Mouse (Mus musculus): ENCODE results near the gene Psmb4. TPM values are rescaled to one million over a fixed set of nuclear protein-coding genes. Genes with fewer than 3 reads are reported as not detected.

Gene Psmb4
- polyA plus RNA-seq, 1 experiment from 2014 or later, result 391 TPM

DNA sequence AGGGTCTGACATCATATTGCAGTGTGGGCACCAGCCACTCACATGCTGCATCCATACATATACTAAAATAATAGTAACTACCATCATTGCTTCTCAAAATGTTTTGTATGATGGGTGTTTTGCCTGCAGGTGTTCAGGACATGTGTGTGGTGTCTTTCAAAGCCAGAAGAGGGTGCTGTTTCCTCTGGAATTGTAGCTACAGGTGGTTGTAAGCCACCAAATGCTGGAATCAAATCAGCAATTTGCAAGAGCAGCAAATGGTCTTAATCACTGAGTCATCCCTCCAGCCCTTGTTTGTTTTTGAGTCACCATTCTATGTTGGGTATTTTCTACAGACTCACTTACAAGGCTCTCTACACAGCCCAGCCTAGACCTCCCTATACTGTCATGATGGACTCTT lies 1.8 kb upstream of the Psmb4 start:
- ATAC-seq, result no peak
- no peak overlapping the region for H3K9ac ChIP-seq (replicated peaks)
- H3K4me2 ChIP-seq (replicated peaks), result no peak overlapping the region
- no peak overlapping the region for H3K27ac ChIP-seq
- no peak overlapping the region for H3K4me3 ChIP-seq (replicated peaks)
- H3K9me3 ChIP-seq, result no peaks in the 10 kb centered on the region
- H3K4me1 ChIP-seq (replicated peaks), result peaks cover 26% of the 10 kb centered on the region
- H3K36me3 ChIP-seq, result peaks cover 17% of the 10 kb centered on the region
- H3K27me3 ChIP-seq, result peaks cover 3% of the 10 kb centered on the region; the same call in 1 of the 2 replicates

DNA sequence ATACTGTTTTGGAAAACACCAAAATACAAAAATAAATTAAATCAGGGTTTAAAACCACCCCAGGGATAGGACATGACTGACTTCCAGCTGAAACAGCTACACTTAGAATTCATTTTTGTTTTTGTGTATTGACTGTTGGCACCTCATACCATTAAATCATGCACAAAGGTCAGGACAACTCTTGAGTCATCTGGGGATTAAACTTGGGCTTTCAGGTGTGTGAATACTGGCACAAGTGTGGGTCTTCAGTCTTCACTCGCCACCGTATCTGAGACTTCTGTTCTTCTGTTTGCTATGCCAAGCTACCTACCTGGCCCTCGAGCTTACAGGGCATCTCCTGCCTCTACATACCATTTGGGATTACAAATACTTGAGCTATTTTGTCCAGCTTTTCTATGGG lies 4.2 kb downstream of the Psmb4 start:
- H3K9ac ChIP-seq (replicated peaks), result no peak overlapping the region
- H3K9me3 ChIP-seq, result no peaks in the 10 kb centered on the region
- H3K4me2 ChIP-seq (replicated peaks), result no peak overlapping the region
- 89% methylated on average over 3 of the region's 3 CpGs for WGBS
- ATAC-seq, result no peak
- no peak overlapping the region for H3K27ac ChIP-seq
- no peaks in the 10 kb centered on the region for H3K27me3 ChIP-seq
- peaks cover 26% of the 10 kb centered on the region for H3K4me1 ChIP-seq (replicated peaks)
- no peak overlapping the region for H3K4me3 ChIP-seq (replicated peaks)
- peaks cover 75% of the 10 kb centered on the region for H3K36me3 ChIP-seq

DNA sequence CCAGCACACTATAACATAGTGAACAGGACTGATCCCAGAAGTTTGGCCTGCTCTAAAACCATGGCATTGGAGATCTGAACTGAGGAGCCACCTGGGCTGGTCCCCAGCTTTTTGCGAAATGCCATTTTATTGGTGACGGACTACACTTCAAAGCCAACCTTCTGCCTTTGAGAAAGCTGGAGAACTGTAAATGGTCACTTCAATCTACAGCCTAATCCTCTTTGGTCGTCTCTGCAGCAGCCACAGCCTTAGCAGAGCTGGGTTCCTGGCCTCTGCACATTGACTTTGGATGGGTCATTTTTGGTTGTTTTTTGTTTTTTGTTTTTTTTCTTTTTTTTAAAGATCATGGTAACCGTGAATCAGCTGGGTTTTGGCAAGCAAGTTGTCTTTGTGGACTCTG lies 4.9 kb downstream of the Psmb4 start:
- peaks cover 83% of the 10 kb centered on the region for H3K36me3 ChIP-seq
- 76% methylated on average over 4 of the region's 4 CpGs for WGBS
- no peak overlapping the region for H3K9ac ChIP-seq (replicated peaks)

DNA sequence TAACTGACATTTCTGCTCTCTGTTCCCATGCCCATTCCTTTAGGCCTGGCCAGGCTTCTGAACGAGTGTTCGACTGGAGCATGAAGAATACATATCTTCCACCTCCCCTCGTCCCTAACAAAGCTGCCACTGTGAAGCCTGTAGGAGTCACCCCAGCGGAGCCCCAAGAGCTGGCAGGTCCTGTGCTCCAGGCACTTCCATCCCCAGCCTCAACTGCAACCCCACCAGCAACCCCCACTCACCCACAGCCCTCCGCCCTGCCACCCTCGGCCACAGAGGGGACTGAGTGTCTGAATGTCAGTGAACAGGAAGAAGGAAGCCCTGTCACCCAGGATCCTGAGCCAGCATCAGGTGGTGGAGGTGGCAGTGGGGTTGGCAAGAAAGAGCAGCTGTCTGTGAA lies 8.1 kb downstream of the Psmb4 start:
- Histone ChIP-seq H3K4me3 (replicated peaks) (no peak overlapping the region), H3K9ac (replicated peaks) (no peak overlapping the region), H3K4me2 (replicated peaks) (no peak overlapping the region), H3K4me1 (replicated peaks) (no peaks in the 10 kb centered on the region), H3K27me3 (no peaks in the 10 kb centered on the region), H3K27ac (no peak overlapping the region), H3K9me3 (no peaks in the 10 kb centered on the region), H3K36me3 (peaks cover 98% of the 10 kb centered on the region)
- WGBS, result 90% methylated on average over 6 of the region's 6 CpGs
- no peak for ATAC-seq

More for the DNA sequence above, 4.9 kb downstream of the Psmb4 start:
- no peak overlapping the region for H3K4me3 ChIP-seq (replicated peaks)
- no peak for ATAC-seq
- H3K9me3 ChIP-seq, result no peaks in the 10 kb centered on the region
- H3K27ac ChIP-seq, result no peak overlapping the region
- H3K27me3 ChIP-seq, result no peaks in the 10 kb centered on the region
- peaks cover 19% of the 10 kb centered on the region for H3K4me1 ChIP-seq (replicated peaks)
- no peak overlapping the region for H3K4me2 ChIP-seq (replicated peaks)

DNA sequence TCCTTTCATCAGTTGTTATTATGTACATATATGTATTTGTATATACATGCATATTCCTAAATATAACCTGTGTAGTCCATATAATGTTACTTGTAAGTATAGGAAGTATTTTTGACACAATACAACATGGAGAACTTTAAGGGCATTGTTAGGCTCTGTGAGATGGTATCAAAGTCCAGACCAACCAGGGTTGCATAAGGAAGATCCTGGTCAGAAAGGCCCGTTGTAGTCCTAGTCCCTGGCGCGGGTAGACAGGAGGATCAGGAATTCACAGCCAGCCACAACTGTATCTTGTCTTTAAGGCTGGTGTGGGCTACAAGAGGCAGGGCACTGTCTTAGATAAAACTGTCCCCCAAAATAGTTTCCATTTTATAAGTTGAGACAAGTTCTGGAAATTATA lies 17.8 kb downstream of the Psmb4 start:
- no peak overlapping the region for H3K9ac ChIP-seq (replicated peaks)
- no peak overlapping the region for H3K4me2 ChIP-seq (replicated peaks)
- H3K36me3 ChIP-seq, result peaks cover 85% of the 10 kb centered on the region
- H3K9me3 ChIP-seq, result no peaks in the 10 kb centered on the region
- H3K4me3 ChIP-seq (replicated peaks), result no peak overlapping the region
- H3K4me1 ChIP-seq (replicated peaks), result no peaks in the 10 kb centered on the region
- no peak for ATAC-seq
- no peaks in the 10 kb centered on the region for H3K27me3 ChIP-seq
- WGBS, result 95% methylated on average over 3 of the region's 3 CpGs
- no peak overlapping the region for H3K27ac ChIP-seq

DNA sequence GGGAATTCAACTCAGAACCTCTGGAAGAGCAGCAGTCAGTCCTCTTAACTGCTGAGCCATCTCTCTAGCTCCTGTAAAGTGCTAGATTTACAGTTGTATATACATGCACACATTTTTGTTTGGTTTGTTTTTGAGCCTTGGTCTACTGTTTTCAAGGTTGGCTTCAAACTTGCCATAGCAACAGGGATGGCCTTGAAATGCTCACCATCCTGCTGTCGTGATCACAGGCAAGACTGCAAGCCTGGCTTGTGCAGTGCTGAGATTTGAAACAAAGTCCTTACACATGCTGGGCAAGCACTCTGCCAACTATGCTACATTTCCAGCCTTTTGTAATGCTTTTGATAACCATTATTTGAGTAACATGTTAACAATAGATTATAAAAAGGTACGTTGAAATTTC lies 27.3 kb downstream of the Psmb4 start:
- Histone ChIP-seq H3K4me2 (replicated peaks) (no peak overlapping the region), H3K9me3 (no peaks in the 10 kb centered on the region), H3K36me3 (peaks cover 66% of the 10 kb centered on the region), H3K27me3 (no peaks in the 10 kb centered on the region), H3K27ac (no peak overlapping the region), H3K4me1 (replicated peaks) (no peaks in the 10 kb centered on the region), H3K4me3 (replicated peaks) (no peak overlapping the region), H3K9ac (replicated peaks) (no peak overlapping the region)
- WGBS, result 93% methylated on average over 2 of the region's 2 CpGs
- ATAC-seq, result no peak

DNA sequence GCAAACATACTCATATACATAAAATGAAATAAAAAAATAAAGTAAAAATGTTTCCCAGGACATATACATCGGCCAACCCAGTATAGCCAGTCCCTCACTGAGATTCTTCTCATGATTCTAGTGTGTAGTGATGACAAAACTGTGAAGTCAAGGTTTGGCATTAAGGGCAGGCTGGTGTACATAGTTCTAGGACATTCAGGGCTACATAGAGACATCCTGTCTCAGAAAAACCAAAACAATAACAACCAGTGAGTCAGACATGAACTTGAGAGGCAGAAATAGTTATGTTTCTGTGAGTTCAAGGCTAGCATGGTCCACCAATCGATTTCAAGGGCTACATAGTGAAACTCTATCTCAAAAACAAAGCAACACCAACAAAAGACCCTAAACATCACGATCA lies 34.5 kb downstream of the Psmb4 start:
- H3K36me3 ChIP-seq, result peaks cover 24% of the 10 kb centered on the region
- peaks cover 13% of the 10 kb centered on the region; the same call in 1 of the 2 replicates for H3K4me1 ChIP-seq (replicated peaks)
- H3K4me3 ChIP-seq (replicated peaks), result no peak overlapping the region
- no peak overlapping the region for H3K27ac ChIP-seq
- ATAC-seq, result no peak
- H3K27me3 ChIP-seq, result no peaks in the 10 kb centered on the region
- no peak overlapping the region for H3K9ac ChIP-seq (replicated peaks)
- WGBS, result 94% methylated on average over 3 of the region's 3 CpGs
- no peak overlapping the region for H3K4me2 ChIP-seq (replicated peaks)
- H3K9me3 ChIP-seq, result no peaks in the 10 kb centered on the region

DNA sequence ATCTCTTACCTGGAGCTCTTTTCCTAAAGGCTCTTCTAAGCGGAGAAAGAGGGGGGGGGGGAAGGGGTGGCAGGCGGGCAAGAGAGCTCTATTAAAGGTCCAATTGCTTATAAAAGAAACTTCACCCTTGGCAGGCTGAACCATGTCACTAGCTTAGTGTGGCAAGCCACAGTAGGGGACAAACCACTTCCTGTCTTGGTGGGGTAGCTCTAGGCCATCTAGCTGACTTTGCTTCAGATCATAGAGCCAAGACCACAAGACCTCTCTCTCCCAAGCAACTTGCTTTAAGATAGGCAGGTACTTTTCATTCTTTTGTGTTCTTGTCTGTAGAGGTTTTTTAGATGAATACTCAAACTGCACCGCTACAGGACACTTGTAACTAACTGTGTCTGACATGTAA lies 35.0 kb downstream of the Psmb4 start:
- WGBS, result 70% methylated on average over 3 of the region's 3 CpGs
- H3K4me1 ChIP-seq (replicated peaks), result peaks cover 16% of the 10 kb centered on the region; the same call in 1 of the 2 replicates

DNA sequence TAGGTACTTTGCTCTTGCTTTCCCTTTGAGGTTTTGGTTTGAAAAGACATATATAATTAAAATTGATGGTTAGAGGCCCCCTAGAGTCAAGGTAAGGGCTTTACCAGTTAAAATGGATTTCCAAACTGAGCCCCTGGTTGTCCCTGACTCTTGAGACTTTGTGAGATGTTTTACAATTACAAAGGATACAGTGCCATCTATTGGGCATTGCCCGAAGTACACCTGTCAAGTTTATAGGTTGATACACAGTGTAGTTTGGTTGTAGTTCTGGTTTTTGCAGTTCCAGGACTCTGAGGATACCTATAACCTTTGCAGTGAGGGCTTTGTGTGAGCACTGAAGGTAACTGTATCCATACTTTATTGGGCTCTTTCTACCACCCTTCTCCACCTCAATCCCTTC lies 37.4 kb downstream of the Psmb4 start:
- Histone ChIP-seq H3K27me3 (no peaks in the 10 kb centered on the region), H3K4me1 (replicated peaks) (peaks cover 21% of the 10 kb centered on the region), H3K4me3 (replicated peaks) (no peak overlapping the region), H3K4me2 (replicated peaks) (no peak overlapping the region), H3K36me3 (peaks cover 4% of the 10 kb centered on the region), H3K9me3 (no peaks in the 10 kb centered on the region), H3K27ac (no peak overlapping the region), H3K9ac (replicated peaks) (no peak overlapping the region)
- no peak for ATAC-seq
- WGBS, result 19% methylated on average over 1 of the region's 1 CpGs

More for the DNA sequence above, 35.0 kb downstream of the Psmb4 start:
- Histone ChIP-seq H3K9ac (replicated peaks) (no peak overlapping the region), H3K27me3 (no peaks in the 10 kb centered on the region), H3K9me3 (no peaks in the 10 kb centered on the region), H3K4me2 (replicated peaks) (no peak overlapping the region), H3K36me3 (peaks cover 24% of the 10 kb centered on the region), H3K27ac (no peak overlapping the region), H3K4me3 (replicated peaks) (no peak overlapping the region)
- ATAC-seq, result no peak

DNA sequence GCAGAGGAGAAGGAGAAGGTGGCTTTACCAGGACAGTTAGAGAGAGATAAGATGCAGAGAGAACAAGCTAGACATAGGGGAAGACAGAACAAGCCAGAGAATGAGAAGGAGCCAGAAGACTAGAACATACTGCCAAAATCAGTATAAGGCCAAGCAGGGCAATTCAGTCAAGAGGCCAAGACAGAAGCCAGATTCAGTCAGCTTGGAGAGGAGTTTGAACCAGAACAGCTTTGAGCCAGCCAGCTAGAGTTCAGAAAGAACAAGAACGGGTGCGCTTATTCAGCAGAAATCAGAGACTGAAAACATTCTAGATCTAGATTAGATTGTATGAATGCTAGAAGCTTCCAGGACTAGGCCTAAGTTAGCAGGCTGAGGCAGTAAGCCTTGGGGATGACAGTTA lies 39.4 kb downstream of the Psmb4 start:
- no peaks in the 10 kb centered on the region for H3K36me3 ChIP-seq
- H3K4me3 ChIP-seq (replicated peaks), result no peak overlapping the region
- H3K27me3 ChIP-seq, result no peaks in the 10 kb centered on the region
- H3K9me3 ChIP-seq, result no peaks in the 10 kb centered on the region
- no peak overlapping the region for H3K4me2 ChIP-seq (replicated peaks)
- no peak overlapping the region for H3K9ac ChIP-seq (replicated peaks)
- no peak overlapping the region for H3K27ac ChIP-seq
- WGBS, result 94% methylated on average over 2 of the region's 2 CpGs
- no peak for ATAC-seq
- peaks cover 21% of the 10 kb centered on the region for H3K4me1 ChIP-seq (replicated peaks)

DNA sequence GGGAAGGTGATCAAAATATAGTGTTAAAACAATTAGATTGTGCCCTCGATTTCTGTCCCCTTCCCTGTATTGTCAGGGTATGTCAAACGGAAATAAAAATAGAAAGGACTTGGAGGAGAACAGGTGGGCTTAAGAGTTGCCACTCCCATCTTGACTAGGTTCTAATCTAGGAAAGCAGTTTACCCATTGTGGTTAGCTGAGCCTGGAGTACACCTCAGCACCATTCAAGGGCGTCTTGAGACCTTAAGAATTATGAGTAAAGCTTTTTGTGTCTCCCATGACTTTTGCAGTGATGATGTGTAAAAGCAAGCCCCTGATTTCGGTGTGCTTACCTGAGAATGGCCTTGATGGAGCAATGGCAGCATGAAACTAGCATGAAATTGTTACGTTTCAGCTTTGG lies 47.7 kb downstream of the Psmb4 start:
- Histone ChIP-seq H3K27ac (peak overlapping the region; percentile 99), H3K4me1 (replicated peaks) (peaks cover 28% of the 10 kb centered on the region), H3K36me3 (no peaks in the 10 kb centered on the region), H3K9ac (replicated peaks) (peak overlapping the region; percentile 86), H3K27me3 (no peaks in the 10 kb centered on the region), H3K4me2 (replicated peaks) (peak overlapping the region; percentile 85), H3K4me3 (replicated peaks) (peak overlapping the region; percentile 63), H3K9me3 (no peaks in the 10 kb centered on the region)
- 72% methylated on average over 5 of the region's 5 CpGs for WGBS
- ATAC-seq, result no peak

DNA sequence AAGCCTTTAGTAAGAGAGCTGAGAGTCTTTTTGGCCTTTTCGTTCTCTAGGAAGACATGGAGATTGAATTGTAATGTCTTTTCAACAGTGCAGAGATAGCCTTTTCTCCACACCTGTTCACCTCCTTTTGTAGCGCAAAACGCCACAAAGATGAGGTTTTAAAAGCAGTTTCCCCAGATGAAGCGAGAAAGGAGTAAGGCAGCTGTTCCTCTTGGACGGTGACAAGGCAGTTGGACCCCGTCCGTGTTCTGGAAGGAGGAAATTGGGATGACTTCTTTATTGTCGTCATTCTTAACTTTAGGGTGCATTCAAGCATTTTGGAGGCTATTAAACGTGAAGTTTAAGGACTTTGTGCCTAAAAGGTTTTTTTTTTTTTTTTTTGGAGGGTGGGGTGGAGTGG lies 48.1 kb downstream of the Psmb4 start:
- Histone ChIP-seq H3K4me3 (replicated peaks) (peak overlapping the region; percentile 63), H3K4me1 (replicated peaks) (peaks cover 28% of the 10 kb centered on the region), H3K27ac (peak overlapping the region; percentile 99), H3K9me3 (no peaks in the 10 kb centered on the region), H3K9ac (replicated peaks) (peak overlapping the region; percentile 86), H3K4me2 (replicated peaks) (peak overlapping the region; percentile 85), H3K36me3 (no peaks in the 10 kb centered on the region), H3K27me3 (no peaks in the 10 kb centered on the region)
- WGBS, result 13% methylated on average over 9 of the region's 9 CpGs
- no peak for ATAC-seq

DNA sequence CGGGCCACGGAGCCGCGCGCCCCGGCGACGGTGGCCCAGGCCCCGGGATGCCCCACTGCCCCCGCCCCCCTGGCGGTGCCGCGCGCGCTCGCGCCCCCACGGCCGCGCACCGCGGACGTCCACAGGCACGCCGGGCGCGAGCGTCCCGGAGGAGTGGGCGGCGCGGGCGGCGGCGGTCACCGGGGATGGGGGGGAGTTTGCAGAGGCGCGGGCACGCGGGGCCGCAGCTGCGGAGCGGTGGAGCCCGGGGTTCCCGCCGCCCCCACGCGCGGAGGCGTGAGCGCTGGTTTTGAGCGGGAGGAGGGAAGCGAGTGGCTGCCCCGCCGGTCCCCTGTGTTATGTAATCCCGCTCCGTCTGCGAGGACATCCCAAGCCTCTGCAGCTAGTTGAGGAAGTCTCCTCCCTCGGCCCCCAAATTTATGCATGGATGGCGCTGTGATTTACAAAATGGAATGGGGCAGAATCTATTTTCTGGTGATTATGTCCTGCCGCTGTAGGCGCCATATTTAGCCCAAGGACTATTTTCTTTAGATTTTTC lies 48.7 kb downstream of the Psmb4 start:
- Histone ChIP-seq H3K4me3 (replicated peaks) (peak overlapping the region; percentile 63), H3K4me2 (replicated peaks) (peak overlapping the region; percentile 85), H3K9me3 (no peaks in the 10 kb centered on the region), H3K4me1 (replicated peaks) (peaks cover 28% of the 10 kb centered on the region), H3K36me3 (no peaks in the 10 kb centered on the region), H3K9ac (replicated peaks) (peak overlapping the region; percentile 86), H3K27ac (peak overlapping the region; percentile 99), H3K27me3 (no peaks in the 10 kb centered on the region)
- 1% methylated on average over 50 of the region's 62 CpGs for WGBS
- ATAC-seq, result peak; percentile 84
